Mouse (Mus musculus) stomach, embryonic 15.5 days (tissue): Measurements from ENCODE around the gene Deup1. TPM values are rescaled to one million over a fixed set of nuclear protein-coding genes. Genes with fewer than 3 reads are reported as not detected.

Experiments
- ATAC-seq: fragments of 200-750 bp; cut with Nextera tagmentation; 2 replicates; pipeline ENCODE4 v1.8.0; 2017; ENCODE audit warnings: low read depth, moderate number of reproducible peaks, moderate TSS enrichment; ENCODE audit not compliant: insufficient read depth, low FRiP score
- H3K27ac ChIP-seq: fragments of 300-500 bp; sonication (generic); 2 replicates; pipeline ENCODE4 v1.5.1; 2015; ENCODE audit warnings: mild to moderate bottlenecking, inconsistent platforms
- H3K27me3 ChIP-seq: fragments of 300-500 bp; sonication (generic); replicated peaks from 2 replicates; pipeline ENCODE4 v1.6.1; 2015; ENCODE audit warnings: inconsistent platforms
- H3K36me3 ChIP-seq: fragments of 300-500 bp; sonication (generic); 2 replicates; pipeline ENCODE4 v1.6.1; 2015; ENCODE audit warnings: inconsistent platforms
- H3K4me1 ChIP-seq: fragments of 300-500 bp; sonication (generic); 2 replicates; pipeline ENCODE4 v1.6.1; 2015; ENCODE audit warnings: inconsistent platforms
- H3K4me2 ChIP-seq: fragments of 300-500 bp; sonication (generic); 2 replicates; pipeline ENCODE4 v1.6.1; 2015; ENCODE audit warnings: mild to moderate bottlenecking, inconsistent platforms
- H3K4me3 ChIP-seq: fragments of 300-500 bp; sonication (generic); replicated peaks from 2 replicates; pipeline ENCODE4 v1.5.1; 2015; ENCODE audit warnings: inconsistent platforms
- H3K9ac ChIP-seq: fragments of 300-500 bp; sonication (generic); 2 replicates; pipeline ENCODE4 v1.6.1; 2015; ENCODE audit warnings: inconsistent platforms
- H3K9me3 ChIP-seq: fragments of 300-500 bp; sonication (generic); 2 replicates; pipeline ENCODE4 v1.6.1; 2016; ENCODE audit warnings: inconsistent platforms
- WGBS: fragments of 180-500 bp; shearing (Covaris S2); methylation state at CpG from one replicate; pipeline ENCODE4 v1.1.7; 2015; 5-methylcytosine and 5-hydroxymethylcytosine counted together
- polyA plus RNA-seq: library from polyadenylated mRNA; unstranded; fragments of >200 nt; fragmentation: Nextera tagmentation; extraction: Ambion mirVana; gene quantifications from 2 replicates; pipeline ENCODE4 v1.2.1, GENCODE M21; 2015

The Deup1 gene
- polyA plus RNA-seq = 0.12 and 0.40 TPM in 2 replicates

GRCm38 (mm10) chr9:15627785-15628287 lies at the start of gene Deup1:
TSS of gene Deup1 (minus strand) at chr9:15627933.
- Histone ChIP-seq H3K36me3 (no peaks in the 10 kb centered on the region), H3K9ac (no peak within 1 kb of the TSS), H3K4me1 (0 out of 2 replicates have a peak, but pooled peaks cover 4% of the 10 kb centered on the region), H3K9me3 (no peaks in the 10 kb centered on the region), H3K27ac (no peak within 1 kb of the TSS), H3K27me3 (0 out of 2 replicates have a peak, but pooled peaks cover 7% of the 10 kb centered on the region), H3K4me2 (peak within 1 kb of the TSS; percentile 60), H3K4me3 (peak within 1 kb of the TSS; percentile 24)
- peak; percentile 79; the same call in 1 of the 2 replicates for ATAC-seq
- WGBS = 3% methylated on average over 26 of the region's 28 CpGs

DNA sequence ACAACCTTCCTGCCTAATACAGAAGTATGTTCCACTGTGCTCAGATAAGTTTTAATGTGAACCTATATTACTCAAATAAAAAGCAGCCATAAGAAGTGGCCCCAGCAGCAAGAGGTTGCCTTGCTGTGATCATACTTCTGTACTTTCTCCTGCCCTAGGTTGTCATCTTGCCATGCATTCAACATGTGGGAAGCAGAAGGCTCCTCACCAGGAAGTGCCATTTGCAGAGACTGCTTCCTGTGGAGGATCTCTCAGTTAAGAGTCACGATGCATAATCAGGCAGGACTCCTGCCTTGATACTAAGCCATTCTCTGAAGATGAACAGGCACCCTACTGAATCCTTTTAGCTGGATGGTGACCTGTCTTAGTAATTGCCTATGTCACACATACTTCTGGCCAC lies 44.5 kb upstream of the Deup1 start:
- no peaks in the 10 kb centered on the region for H3K27me3 ChIP-seq
- H3K4me2 ChIP-seq = no peak overlapping the region
- H3K4me3 ChIP-seq = no peak overlapping the region
- no peak for ATAC-seq
- H3K36me3 ChIP-seq = no peaks in the 10 kb centered on the region
- no peaks in the 10 kb centered on the region for H3K9me3 ChIP-seq
- 42% methylated on average over 1 of the region's 1 CpGs for WGBS
- H3K4me1 ChIP-seq = no peaks in the 10 kb centered on the region
- H3K27ac ChIP-seq = no peak overlapping the region
- H3K9ac ChIP-seq = no peak overlapping the region

GRCm38 (mm10) chr9:15670002-15670527 lies 42.3 kb upstream of the Deup1 start:
- Histone ChIP-seq H3K9ac (no peak overlapping the region), H3K4me1 (no peaks in the 10 kb centered on the region), H3K36me3 (no peaks in the 10 kb centered on the region), H3K4me2 (no peak overlapping the region), H3K27ac (no peak overlapping the region), H3K9me3 (no peaks in the 10 kb centered on the region), H3K27me3 (no peaks in the 10 kb centered on the region), H3K4me3 (no peak overlapping the region)
- WGBS = 13% methylated on average over 5 of the region's 5 CpGs
- peak; percentile 82 for ATAC-seq

GRCm38 (mm10) chr9:15669452-15669851 lies 41.7 kb upstream of the Deup1 start:
- 39% methylated on average over 3 of the region's 3 CpGs for WGBS
- no peak for ATAC-seq
- Histone ChIP-seq H3K9me3 (no peaks in the 10 kb centered on the region), H3K4me3 (no peak overlapping the region), H3K27ac (no peak overlapping the region), H3K36me3 (no peaks in the 10 kb centered on the region), H3K27me3 (no peaks in the 10 kb centered on the region), H3K4me2 (no peak overlapping the region), H3K4me1 (no peaks in the 10 kb centered on the region), H3K9ac (no peak overlapping the region)

- H3K4me3 ChIP-seq = no peak overlapping the region
- 68% methylated on average over 7 of the region's 7 CpGs for WGBS
- no peak overlapping the region for H3K4me2 ChIP-seq
- no peaks in the 10 kb centered on the region for H3K4me1 ChIP-seq
- H3K27me3 ChIP-seq = no peaks in the 10 kb centered on the region
- no peak overlapping the region for H3K27ac ChIP-seq
- no peaks in the 10 kb centered on the region for H3K9me3 ChIP-seq
- no peak overlapping the region for H3K9ac ChIP-seq
- H3K36me3 ChIP-seq = no peaks in the 10 kb centered on the region
- ATAC-seq = no peak
Observed at GRCm38 (mm10) chr9:15664606-15665005, 36.9 kb upstream of the Deup1 start.

DNA sequence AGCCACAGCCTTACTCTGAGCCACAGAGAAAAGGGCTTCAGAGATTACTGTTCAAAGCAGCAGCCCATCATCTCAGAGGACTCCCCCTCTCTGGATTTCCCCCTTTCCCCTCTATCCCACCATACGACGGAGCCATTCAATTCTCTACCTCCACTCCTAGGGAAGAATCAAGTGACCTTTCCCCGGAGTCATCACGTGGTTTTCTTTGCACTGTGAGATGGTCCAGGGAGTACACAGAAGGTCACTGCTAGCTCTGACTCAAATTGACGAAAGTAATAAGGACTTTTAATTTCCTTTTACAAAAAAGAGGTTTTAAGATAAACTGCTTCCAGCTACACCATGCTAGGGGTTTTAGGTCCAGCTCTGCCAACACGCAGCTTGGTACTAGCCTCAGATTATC lies 31.3 kb upstream of the Deup1 start:
- H3K27me3 ChIP-seq = no peaks in the 10 kb centered on the region
- no peaks in the 10 kb centered on the region for H3K9me3 ChIP-seq
- ATAC-seq = no peak
- no peak overlapping the region for H3K4me2 ChIP-seq
- H3K4me1 ChIP-seq = no peaks in the 10 kb centered on the region
- H3K4me3 ChIP-seq = no peak overlapping the region
- no peak overlapping the region for H3K27ac ChIP-seq
- no peaks in the 10 kb centered on the region for H3K36me3 ChIP-seq
- 46% methylated on average over 6 of the region's 6 CpGs for WGBS
- H3K9ac ChIP-seq = no peak overlapping the region

DNA sequence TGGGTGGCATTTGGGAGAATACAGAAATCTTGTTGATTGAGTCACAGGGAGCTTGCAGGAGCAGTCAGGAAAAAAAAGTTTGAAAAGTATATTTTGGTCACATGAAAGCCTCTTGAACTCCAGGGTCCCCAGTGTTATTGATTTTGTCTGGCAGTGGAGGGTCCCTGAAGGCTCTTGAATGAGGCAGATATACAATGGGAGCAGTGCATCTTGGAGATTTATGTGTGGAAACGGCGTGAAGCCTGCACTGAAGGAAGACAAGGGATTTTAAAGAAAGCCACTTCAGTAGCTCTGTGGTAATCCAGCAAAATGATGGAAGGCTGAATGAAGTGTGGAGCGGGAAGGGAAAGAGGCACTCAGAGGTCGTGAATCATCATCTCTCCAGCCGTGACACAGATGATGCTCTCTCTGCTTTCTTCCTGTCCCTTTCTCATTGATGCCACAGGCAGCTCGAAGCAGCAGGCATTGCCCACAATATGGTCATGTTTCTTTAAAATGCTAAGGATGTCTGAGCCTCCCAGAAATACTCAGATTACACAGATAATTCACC lies 30.6 kb upstream of the Deup1 start:
- no peak overlapping the region for H3K4me3 ChIP-seq
- H3K27ac ChIP-seq = no peak overlapping the region
- no peaks in the 10 kb centered on the region for H3K9me3 ChIP-seq
- WGBS = 30% methylated on average over 6 of the region's 6 CpGs
- H3K4me1 ChIP-seq = no peaks in the 10 kb centered on the region
- H3K36me3 ChIP-seq = no peaks in the 10 kb centered on the region
- H3K9ac ChIP-seq = no peak overlapping the region
- H3K4me2 ChIP-seq = no peak overlapping the region
- ATAC-seq = no peak
- no peaks in the 10 kb centered on the region for H3K27me3 ChIP-seq

DNA sequence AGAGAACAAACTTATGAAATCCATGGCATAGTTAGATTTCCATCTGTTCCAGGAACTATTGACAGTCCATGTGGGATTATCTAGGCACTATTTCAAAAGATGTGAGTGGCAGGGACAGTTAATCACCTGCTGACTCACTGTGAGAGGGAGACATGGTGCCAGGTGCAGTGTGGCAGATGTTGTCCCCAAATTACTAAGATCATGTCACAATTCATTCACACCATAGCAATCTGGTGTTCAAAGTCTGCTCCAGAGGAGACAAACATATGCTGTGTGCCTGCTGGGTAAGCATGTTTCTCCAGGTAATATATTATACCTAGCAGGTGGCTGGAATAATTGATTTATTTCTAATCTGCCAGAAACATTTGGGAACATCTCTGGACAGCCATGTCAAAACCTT lies 25.3 kb upstream of the Deup1 start:
- Histone ChIP-seq H3K27ac (no peak overlapping the region), H3K9ac (no peak overlapping the region), H3K4me3 (no peak overlapping the region), H3K4me2 (no peak overlapping the region), H3K36me3 (no peaks in the 10 kb centered on the region), H3K9me3 (no peaks in the 10 kb centered on the region), H3K4me1 (no peaks in the 10 kb centered on the region), H3K27me3 (no peaks in the 10 kb centered on the region)
- ATAC-seq = no peak

DNA sequence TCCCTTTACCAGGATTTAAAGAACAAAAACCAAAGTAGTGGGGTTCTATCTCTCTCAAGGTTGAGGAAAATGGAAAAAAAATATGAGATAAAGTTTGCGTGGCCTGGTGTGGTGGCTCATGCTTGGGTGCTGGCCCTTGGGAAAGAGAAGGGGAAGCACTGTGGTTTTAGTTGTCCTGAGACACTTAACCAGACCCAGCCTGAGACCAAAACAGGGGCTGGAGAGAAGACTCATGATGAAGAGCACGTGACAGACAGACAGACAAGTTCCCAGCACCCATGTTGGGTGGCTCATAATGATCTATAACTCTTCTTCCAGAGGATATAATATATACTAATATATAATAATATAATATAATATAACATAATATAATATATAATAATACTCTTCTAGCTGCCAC lies 22.2 kb upstream of the Deup1 start:
- no peaks in the 10 kb centered on the region for H3K27me3 ChIP-seq
- no peak for ATAC-seq

DNA sequence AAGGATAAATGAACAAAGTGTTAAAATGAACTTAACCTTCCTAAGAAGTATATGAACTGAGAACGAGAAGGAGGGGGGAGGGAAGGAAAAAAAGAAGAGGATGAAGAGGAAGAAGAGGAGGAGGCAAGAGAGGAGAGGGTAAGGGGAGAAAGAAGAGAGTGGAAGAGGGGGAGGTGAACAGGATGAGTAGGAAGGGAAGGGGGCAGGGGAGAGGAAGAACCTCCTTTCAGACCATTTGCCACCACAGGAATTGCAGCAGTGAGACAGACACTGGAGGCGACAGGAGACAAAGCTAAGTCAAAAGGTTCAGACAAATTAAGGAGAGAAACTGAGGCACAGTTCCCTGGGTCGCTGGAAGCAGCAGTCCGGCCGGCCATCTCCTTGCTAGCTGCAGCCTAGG lies 349 bp downstream of the Deup1 start:
- H3K9me3 ChIP-seq = no peaks in the 10 kb centered on the region
- H3K27ac ChIP-seq = no peak overlapping the region
- H3K27me3 ChIP-seq = 0 out of 2 replicates have a peak, but pooled peaks cover 7% of the 10 kb centered on the region
- H3K4me1 ChIP-seq = 0 out of 2 replicates have a peak, but pooled peaks cover 4% of the 10 kb centered on the region
- ATAC-seq = no peak
- H3K4me3 ChIP-seq = peak overlapping the region; percentile 24
- no peak overlapping the region for H3K9ac ChIP-seq
- H3K36me3 ChIP-seq = no peaks in the 10 kb centered on the region
- peak overlapping the region; percentile 60 for H3K4me2 ChIP-seq
- 16% methylated on average over 5 of the region's 5 CpGs for WGBS

More for the DNA sequence above, 22.2 kb upstream of the Deup1 start:
- 92% methylated on average over 2 of the region's 2 CpGs for WGBS
- H3K4me2 ChIP-seq = no peak overlapping the region
- H3K27ac ChIP-seq = no peak overlapping the region
- no peak overlapping the region for H3K4me3 ChIP-seq
- no peak overlapping the region for H3K9ac ChIP-seq
- no peaks in the 10 kb centered on the region for H3K36me3 ChIP-seq
- no peaks in the 10 kb centered on the region for H3K4me1 ChIP-seq
- H3K9me3 ChIP-seq = no peaks in the 10 kb centered on the region

- no peaks in the 10 kb centered on the region for H3K36me3 ChIP-seq
- no peak for ATAC-seq
- H3K9ac ChIP-seq = no peak overlapping the region
- H3K4me2 ChIP-seq = no peak overlapping the region
- H3K27me3 ChIP-seq = 0 out of 2 replicates have a peak, but pooled peaks cover 7% of the 10 kb centered on the region
- H3K4me3 ChIP-seq = no peak overlapping the region
- WGBS = 64% methylated on average over 3 of the region's 3 CpGs
- 0 out of 2 replicates have a peak, but pooled peaks cover 4% of the 10 kb centered on the region for H3K4me1 ChIP-seq
- H3K9me3 ChIP-seq = no peaks in the 10 kb centered on the region
- H3K27ac ChIP-seq = no peak overlapping the region
Observed at GRCm38 (mm10) chr9:15624739-15625138, 3.0 kb downstream of the Deup1 start.

DNA sequence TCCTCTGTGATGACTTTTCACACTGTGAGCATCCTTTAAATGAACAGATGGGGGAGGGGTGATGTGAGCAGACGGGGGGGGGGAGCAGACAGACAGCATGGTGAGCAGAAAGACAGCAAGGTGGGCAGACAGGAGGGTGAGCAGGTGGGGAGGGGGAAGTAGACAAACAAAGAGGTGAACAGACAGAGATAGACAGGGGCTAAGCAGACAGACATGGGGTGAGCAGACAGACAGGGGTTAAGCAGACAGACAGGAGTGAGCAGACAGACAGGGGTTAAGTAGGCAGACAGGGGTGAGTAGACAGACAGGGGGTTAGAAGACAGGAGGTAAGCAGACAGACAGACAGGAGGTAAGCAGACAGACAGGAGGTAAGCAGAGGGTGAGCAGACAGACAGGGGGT lies 8.0 kb downstream of the Deup1 start:
- H3K27ac ChIP-seq = no peak overlapping the region
- 60% methylated on average over 1 of the region's 1 CpGs for WGBS
- H3K27me3 ChIP-seq = no peaks in the 10 kb centered on the region
- H3K4me3 ChIP-seq = no peak overlapping the region
- H3K9ac ChIP-seq = no peak overlapping the region
- ATAC-seq = no peak
- H3K4me1 ChIP-seq = no peaks in the 10 kb centered on the region
- no peaks in the 10 kb centered on the region for H3K36me3 ChIP-seq
- no peak overlapping the region for H3K4me2 ChIP-seq
- no peaks in the 10 kb centered on the region for H3K9me3 ChIP-seq
